ENCODE assay signal across 8 mouse cellular contexts in genomic region chr15:102331610-102332015, GRCm38 (mm10). TPM values are rescaled to one million over a fixed set of nuclear protein-coding genes. Genes with fewer than 3 reads are reported as not detected.
DNase-seq lines count a peak whose midpoint lies in the region; ATAC-seq and TF ChIP-seq lines count a peak whose summit lies in the region.

TSS of gene Myg1 (plus strand) at chr15:102331709.

- peak within 1 kb of the TSS; percentile 75 for H3K27ac ChIP-seq in CH12.LX (ENCODE audit: insufficient read depth, low read depth)
- H3K27ac ChIP-seq in forebrain, embryonic 10.5 days, result peak within 1 kb of the TSS; percentile 86
- peak within 1 kb of the TSS; percentile 28 to 72; a peak in 3 of 4 replicates for H3K27ac ChIP-seq in heart, embryonic 14.5 days (replicated peaks in 1 of 2; ENCODE audit: control insufficient read depth in 1 of 2, insufficient read depth in 1 of 2, low read depth in 2 of 2, low read length in 2 of 2)
- peak within 1 kb of the TSS; percentile 57 for H3K27ac ChIP-seq in liver, embryonic 14.5 days
- H3K27ac ChIP-seq in stomach, embryonic 15.5 days, result peak within 1 kb of the TSS; percentile 88

- peak within 1 kb of the TSS; percentile 58 for H3K9ac ChIP-seq in CH12.LX (ENCODE audit: insufficient read depth, low read depth)
- H3K9ac ChIP-seq in heart, embryonic 14.5 days (ENCODE audit: low read length), result peak within 1 kb of the TSS; percentile 71
- peak within 1 kb of the TSS; percentile 78 for H3K9ac ChIP-seq in liver, embryonic 14.5 days (replicated peaks)
- peak within 1 kb of the TSS; percentile 69 for H3K9ac ChIP-seq in stomach, embryonic 15.5 days

- TF ChIP-seq CTCF in CH12.LX (conservative IDR thresholded peaks at IDR 0.05 in 1 of 2, IDR thresholded peaks at IDR 0.05 in 1 of 2; ENCODE audit: low read depth in 2 of 2, low read length in 2 of 2), result no peak
- TF ChIP-seq CTCF in liver, embryonic 14.5 days (IDR thresholded peaks at IDR 0.05; ENCODE audit: low read depth), result no peak

- H3K27me3 ChIP-seq in CH12.LX (replicated peaks), result no peaks in the 10 kb centered on the region
- no peaks in the 10 kb centered on the region for H3K27me3 ChIP-seq in forebrain, embryonic 10.5 days (ENCODE audit: poor library complexity, severe bottlenecking)
- H3K27me3 ChIP-seq in heart, embryonic 14.5 days (ENCODE audit: control insufficient read depth, insufficient read depth, low read length), result no peaks in the 10 kb centered on the region
- H3K27me3 ChIP-seq in liver, embryonic 14.5 days (ENCODE audit: control insufficient read depth, insufficient read depth, low read length), result no peaks in the 10 kb centered on the region
- H3K27me3 ChIP-seq in stomach, embryonic 15.5 days (replicated peaks), result no peaks in the 10 kb centered on the region

- no peak for TF ChIP-seq EP300 in CH12.LX (IDR thresholded peaks at IDR 0.05; ENCODE audit: low read length)
- TF ChIP-seq EP300 in liver, embryonic 14.5 days (IDR thresholded peaks at IDR 0.05; ENCODE audit: low read depth), result no peak

- no peak for TF ChIP-seq RAD21 in CH12.LX (IDR thresholded peaks at IDR 0.05; ENCODE audit: low read depth, low read length)

- H3K4me3 ChIP-seq in CH12.LX (replicated peaks in 1 of 3; ENCODE audit: low read depth in 2 of 3, low read length in 2 of 3, poor library complexity in 1 of 3), result peak within 1 kb of the TSS; percentile 65 to 85 (median 70)
- H3K4me3 ChIP-seq in forebrain, embryonic 10.5 days, result peak within 1 kb of the TSS; percentile 89
- peak within 1 kb of the TSS; percentile 65 to 78 for H3K4me3 ChIP-seq in heart, embryonic 14.5 days (ENCODE audit: control insufficient read depth in 1 of 2, insufficient read depth in 1 of 2, low read depth in 1 of 2, low read length in 2 of 2)
- peak within 1 kb of the TSS; percentile 87 for H3K4me3 ChIP-seq in liver, embryonic 14.5 days (ENCODE audit: insufficient read depth in 1 of 2, low read depth in 2 of 2, low read length in 2 of 2)
- peak within 1 kb of the TSS; percentile 86 for H3K4me3 ChIP-seq in stomach, embryonic 15.5 days (replicated peaks)

- peak; percentile 95 for DNase-seq in CH12.LX (ENCODE audit: extremely low read depth)
- peak; percentile 61 for DNase-seq in c-Kit-negative CD71-positive TER-119-positive erythroid progenitor cells, embryonic 14.5 days (ENCODE audit: low read depth, low spot score)
- DNase-seq in forebrain, embryonic 10.5 days (ENCODE audit: extremely low spot score, low spot score), result peak; percentile 86
- DNase-seq in kidney, postnatal 14 days, result peak; percentile 89
- DNase-seq in liver, embryonic 14.5 days (ENCODE audit: low read depth in 3 of 3, low spot score in 3 of 3), result peak; percentile 69 to 78 (median 69)
- peak; percentile 85 for DNase-seq in neural tube, embryonic 10.5 days (ENCODE audit: extremely low spot score, low spot score)

- under 1% methylated on average over 30 of the region's 30 CpGs for WGBS in forebrain, embryonic 10.5 days
- 0% methylated on average over 30 of the region's 30 CpGs for WGBS in heart, embryonic 14.5 days
- under 1% methylated on average over 30 of the region's 30 CpGs for WGBS in liver, embryonic 14.5 days (ENCODE audit: insufficient replicate concordance)
- WGBS in stomach, embryonic 15.5 days, result under 1% methylated on average over 30 of the region's 30 CpGs

- H3K79me2 ChIP-seq in CH12.LX (replicated peaks; ENCODE audit: control insufficient read depth, extremely low read depth, insufficient read depth, poor library complexity, severe bottlenecking), result peaks cover 31% of the 10 kb centered on the region

- peak; percentile 92 for TF ChIP-seq POLR2A in CH12.LX (IDR thresholded peaks at IDR 0.05; ENCODE audit: low read depth, low read length)

- peaks cover 14 to 37% of the 10 kb centered on the region in 2 experiments for H3K4me1 ChIP-seq in CH12.LX (ENCODE audit: control insufficient read depth in 1 of 2, insufficient read depth in 2 of 2)
- peaks cover 35% of the 10 kb centered on the region for H3K4me1 ChIP-seq in forebrain, embryonic 10.5 days
- peaks cover 9 to 22% of the 10 kb centered on the region in 2 experiments for H3K4me1 ChIP-seq in heart, embryonic 14.5 days (ENCODE audit: control insufficient read depth in 2 of 2, insufficient read depth in 2 of 2, low read length in 2 of 2)
- peaks cover 8 to 17% of the 10 kb centered on the region in 2 experiments for H3K4me1 ChIP-seq in liver, embryonic 14.5 days (replicated peaks; ENCODE audit: control insufficient read depth in 2 of 2, insufficient read depth in 2 of 2, low read length in 1 of 2)
- H3K4me1 ChIP-seq in stomach, embryonic 15.5 days, result peaks cover 33% of the 10 kb centered on the region

- H3K4me2 ChIP-seq in CH12.LX (ENCODE audit: insufficient read depth, low read depth, poor library complexity, severe bottlenecking), result peak within 1 kb of the TSS; percentile 84
- peak within 1 kb of the TSS; percentile 76 for H3K4me2 ChIP-seq in heart, embryonic 14.5 days (ENCODE audit: low read length)
- peak within 1 kb of the TSS; percentile 96 for H3K4me2 ChIP-seq in liver, embryonic 14.5 days (ENCODE audit: low read depth)
- peak within 1 kb of the TSS; percentile 70 for H3K4me2 ChIP-seq in stomach, embryonic 15.5 days

- dilution Hi-C loops in CH12.LX (cut with MboI; ENCODE audit: extremely low pct_ligation_motif_present, extremely low pct_unique_long_range_greater_than_20kb, low sequenced_read_pairs), result no loop called here

- ATAC-seq in heart, embryonic 14.5 days (ENCODE audit: insufficient number of reproducible peaks, insufficient read depth, low FRiP score, low read depth), result peak; percentile 70
- ATAC-seq in liver, embryonic 14.5 days (ENCODE audit: insufficient read depth), result peak; percentile 87
- ATAC-seq in stomach, embryonic 15.5 days (ENCODE audit: insufficient read depth, low FRiP score, low read depth), result peak; percentile 93

- no peaks in the 10 kb centered on the region for H3K9me3 ChIP-seq in CH12.LX (replicated peaks; ENCODE audit: low read length)
- no peaks in the 10 kb centered on the region for H3K9me3 ChIP-seq in forebrain, embryonic 10.5 days
- no peaks in the 10 kb centered on the region for H3K9me3 ChIP-seq in heart, embryonic 14.5 days (ENCODE audit: control insufficient read depth, low read length)
- H3K9me3 ChIP-seq in liver, embryonic 14.5 days (ENCODE audit: control insufficient read depth, low read length), result no peaks in the 10 kb centered on the region
- H3K9me3 ChIP-seq in stomach, embryonic 15.5 days, result no peaks in the 10 kb centered on the region

- peaks cover 46 to 80% of the 10 kb centered on the region in 2 experiments for H3K36me3 ChIP-seq in CH12.LX (replicated peaks in 1 of 2; ENCODE audit: control insufficient read depth in 1 of 2, insufficient read depth in 1 of 2, low read length in 1 of 2)
- H3K36me3 ChIP-seq in forebrain, embryonic 10.5 days (replicated peaks), result peaks cover 84% of the 10 kb centered on the region
- H3K36me3 ChIP-seq in heart, embryonic 14.5 days (ENCODE audit: control insufficient read depth, insufficient read depth, low read length), result peaks cover 69% of the 10 kb centered on the region
- peaks cover 26% of the 10 kb centered on the region for H3K36me3 ChIP-seq in liver, embryonic 14.5 days (replicated peaks; ENCODE audit: control insufficient read depth, insufficient read depth, low read depth)
- peaks cover 36% of the 10 kb centered on the region for H3K36me3 ChIP-seq in stomach, embryonic 15.5 days

- in situ Hi-C loops in CH12.LX (cut with MboI; ENCODE audit: low pct_ligation_motif_present, low pct_unique_long_range_greater_than_20kb, low sequenced_read_pairs), result no loop called here

TF ChIP-seq in CH12.LX, 34 proteins besides CTCF, POLR2A, EP300 and RAD21 (continues in another document):
- TF ChIP-seq JUN (IDR thresholded peaks at IDR 0.05; ENCODE audit: insufficient read depth, low read depth, low read length) (no peak), ZKSCAN1 (IDR thresholded peaks at IDR 0.05; ENCODE audit: borderline replicate concordance, low read depth, low read length) (no peak), ZC3H11A (IDR thresholded peaks at IDR 0.05; ENCODE audit: low read depth, low read length) (no peak), TBP (conservative IDR thresholded peaks at IDR 0.05; ENCODE audit: low read depth, low read length) (peak; percentile 80), ETS1 (conservative IDR thresholded peaks at IDR 0.05; ENCODE audit: low read depth, low read length) (no peak), PAX5 (IDR thresholded peaks at IDR 0.05; ENCODE audit: low read length) (no peak), E2F4 (IDR thresholded peaks at IDR 0.05; ENCODE audit: insufficient replicate concordance, low read depth, low read length) (peak; percentile 92; the same call in 1 of the 2 replicates), BHLHE40 (IDR thresholded peaks at IDR 0.05; ENCODE audit: low read depth, low read length) (no peak), USF2 (conservative IDR thresholded peaks at IDR 0.05; ENCODE audit: low read depth, low read length) (no peak), MAFK (IDR thresholded peaks at IDR 0.05; ENCODE audit: insufficient replicate concordance, low read length) (no peak), ZNF384 (IDR thresholded peaks at IDR 0.05; ENCODE audit: low read depth, low read length) (no peak), ZMIZ1 (IDR thresholded peaks at IDR 0.05; ENCODE audit: low read depth, low read length) (peak; percentile 78; the same call in 1 of the 2 replicates), NELFE (IDR thresholded peaks at IDR 0.05; ENCODE audit: low read depth, low read length) (peak; percentile 95), TCF12 (IDR thresholded peaks at IDR 0.05; ENCODE audit: low read depth, low read length) (peak; percentile 47), CHD2 (IDR thresholded peaks at IDR 0.05; ENCODE audit: low read length) (peak; percentile 90), ELF1 (IDR thresholded peaks at IDR 0.05; ENCODE audit: low read depth, low read length) (peak; percentile 92), GABPA (IDR thresholded peaks at IDR 0.05; ENCODE audit: insufficient replicate concordance, low read depth, low read length) (no peak), NRF1 (IDR thresholded peaks at IDR 0.05; ENCODE audit: low read depth, low read length) (0 out of 2 replicates have a peak, but pooled peaks have one; percentile 28), MAZ (IDR thresholded peaks at IDR 0.05; ENCODE audit: low read depth, low read length) (no peak), MAX (IDR thresholded peaks at IDR 0.05; ENCODE audit: low read length) (no peak; the same call in 1 of the 2 replicates)

RNA-seq across cellular contexts. Expression of gene Myg1, which starts in this region (rescaled TPM):
- total RNA-seq in CH12.LX (2012; rRNA removed) (105 and 126 TPM in 2 replicates), CH12.LX (2014; rRNA removed) (121 and 133 TPM in 2 replicates)
- 132 and 166 TPM in 2 replicates for polyA plus RNA-seq in CH12.LX (2012; ENCODE audit: insufficient read length, low read depth)
- 127 and 128 TPM in 2 replicates for polyA plus RNA-seq in forebrain, embryonic 10.5 days (2016; fragmentation: Nextera tagmentation; extraction: Ambion mirVana)
- 59.9 and 72.7 TPM in 2 replicates for polyA plus RNA-seq in heart, embryonic 14.5 days (2014; fragmentation: Nextera tagmentation; extraction: Ambion mirVana)
- 26.7 and 32.5 TPM in 2 replicates for polyA plus RNA-seq in liver, embryonic 14.5 days (2012; rRNA removed)
- polyA plus RNA-seq in liver, embryonic 14.5 days (2014; fragmentation: Nextera tagmentation; extraction: Ambion mirVana), result 43.2 and 45.4 TPM in 2 replicates
- 83.5 and 85.5 TPM in 2 replicates for polyA plus RNA-seq in stomach, embryonic 15.5 days (2015; fragmentation: Nextera tagmentation; extraction: Ambion mirVana)

Comparison
In these comparisons a context has a peak if more than half of its experiments do, and no peak if none do; other contexts are left out.
1. Peak in every context shown above with its lines: DNase-seq, ATAC-seq, H3K4me3 ChIP-seq and H3K27ac ChIP-seq.